Mouse (Mus musculus): ENCODE results near the gene Myl10. TPM values are rescaled to one million over a fixed set of nuclear protein-coding genes. Genes with fewer than 3 reads are reported as not detected.
A peak's percentile ranks its signal among the peaks of the same experiment; 100 is the strongest.

The Myl10 gene
- polyA plus RNA-seq, 1 experiment from 2014 or later, result not detected

GRCm38 (mm10) chr5:136686349-136686748, 6.6 kb upstream of the Myl10 start:
- no peaks in the 10 kb centered on the region for H3K9me3 ChIP-seq
- no peaks in the 10 kb centered on the region for H3K36me3 ChIP-seq
- H3K9ac ChIP-seq, result no peak overlapping the region
- no peak overlapping the region for H3K4me3 ChIP-seq
- no peak overlapping the region for H3K4me2 ChIP-seq
- no peak for ATAC-seq (ENCODE audit: low FRiP score, low read depth)
- H3K4me1 ChIP-seq (replicated peaks), result no peaks in the 10 kb centered on the region
- H3K27ac ChIP-seq (replicated peaks), result no peak overlapping the region
- H3K27me3 ChIP-seq, result no peaks in the 10 kb centered on the region
- 93% methylated on average over 4 of the region's 4 CpGs for WGBS

- WGBS, result 80% methylated on average over 7 of the region's 7 CpGs
- H3K36me3 ChIP-seq, result no peaks in the 10 kb centered on the region
- ATAC-seq (ENCODE audit: low FRiP score, low read depth), result no peak
- H3K4me3 ChIP-seq, result no peak overlapping the region
- no peak overlapping the region for H3K9ac ChIP-seq
- H3K27me3 ChIP-seq, result no peaks in the 10 kb centered on the region
- H3K9me3 ChIP-seq, result no peaks in the 10 kb centered on the region
- no peak overlapping the region for H3K27ac ChIP-seq (replicated peaks)
- H3K4me1 ChIP-seq (replicated peaks), result no peaks in the 10 kb centered on the region
- H3K4me2 ChIP-seq, result no peak overlapping the region
Measured at GRCm38 (mm10) chr5:136687561-136687960, 5.4 kb upstream of the Myl10 start.

- no peak overlapping the region for H3K9ac ChIP-seq
- no peaks in the 10 kb centered on the region for H3K36me3 ChIP-seq
- no peak overlapping the region for H3K4me2 ChIP-seq
- no peak for ATAC-seq (ENCODE audit: low FRiP score, low read depth)
- no peak overlapping the region for H3K27ac ChIP-seq (replicated peaks)
- H3K4me3 ChIP-seq, result no peak overlapping the region
- 82% methylated on average over 6 of the region's 6 CpGs for WGBS
- H3K27me3 ChIP-seq, result no peaks in the 10 kb centered on the region
- H3K9me3 ChIP-seq, result no peaks in the 10 kb centered on the region
- no peaks in the 10 kb centered on the region for H3K4me1 ChIP-seq (replicated peaks)
Measured at GRCm38 (mm10) chr5:136688841-136689240, 4.1 kb upstream of the Myl10 start.

GRCm38 (mm10) chr5:136691170-136691569, 1.8 kb upstream of the Myl10 start:
- Histone ChIP-seq H3K9ac (no peak overlapping the region), H3K4me2 (no peak overlapping the region), H3K36me3 (no peaks in the 10 kb centered on the region), H3K27me3 (no peaks in the 10 kb centered on the region), H3K9me3 (no peaks in the 10 kb centered on the region), H3K4me1 (replicated peaks) (no peaks in the 10 kb centered on the region), H3K27ac (replicated peaks) (no peak overlapping the region), H3K4me3 (no peak overlapping the region)
- 72% methylated on average over 3 of the region's 3 CpGs for WGBS
- ATAC-seq (ENCODE audit: low FRiP score, low read depth), result no peak

- Histone ChIP-seq H3K9ac (no peak overlapping the region), H3K27ac (replicated peaks) (no peak overlapping the region), H3K27me3 (no peaks in the 10 kb centered on the region), H3K4me2 (no peak overlapping the region), H3K36me3 (no peaks in the 10 kb centered on the region), H3K9me3 (no peaks in the 10 kb centered on the region), H3K4me1 (replicated peaks) (no peaks in the 10 kb centered on the region), H3K4me3 (no peak overlapping the region)
- no peak for ATAC-seq (ENCODE audit: low FRiP score, low read depth)
- WGBS, result 84% methylated on average over 7 of the region's 7 CpGs
Measured at GRCm38 (mm10) chr5:136693418-136693817, 472 bp downstream of the Myl10 start.

- no peak overlapping the region for H3K27ac ChIP-seq (replicated peaks)
- H3K4me3 ChIP-seq, result no peak overlapping the region
- no peak overlapping the region for H3K4me2 ChIP-seq
- H3K27me3 ChIP-seq, result no peaks in the 10 kb centered on the region
- H3K4me1 ChIP-seq (replicated peaks), result no peaks in the 10 kb centered on the region
- 79% methylated on average over 6 of the region's 6 CpGs for WGBS
- H3K36me3 ChIP-seq, result no peaks in the 10 kb centered on the region
- no peak for ATAC-seq (ENCODE audit: low FRiP score, low read depth)
- H3K9ac ChIP-seq, result no peak overlapping the region
- H3K9me3 ChIP-seq, result no peaks in the 10 kb centered on the region
Measured at GRCm38 (mm10) chr5:136694976-136695375, 2.0 kb downstream of the Myl10 start.

- no peak overlapping the region for H3K4me3 ChIP-seq
- H3K9me3 ChIP-seq, result no peaks in the 10 kb centered on the region
- no peak overlapping the region for H3K9ac ChIP-seq
- H3K36me3 ChIP-seq, result no peaks in the 10 kb centered on the region
- H3K27me3 ChIP-seq, result no peaks in the 10 kb centered on the region
- ATAC-seq (ENCODE audit: low FRiP score, low read depth), result no peak
- no peak overlapping the region for H3K4me2 ChIP-seq
- H3K4me1 ChIP-seq (replicated peaks), result no peaks in the 10 kb centered on the region
- 68% methylated on average over 5 of the region's 5 CpGs for WGBS
- H3K27ac ChIP-seq (replicated peaks), result no peak overlapping the region
Measured at GRCm38 (mm10) chr5:136696516-136696915, 3.6 kb downstream of the Myl10 start.

GRCm38 (mm10) chr5:136697618-136698017, 4.7 kb downstream of the Myl10 start:
- H3K27ac ChIP-seq (replicated peaks), result no peak overlapping the region
- no peak overlapping the region for H3K4me2 ChIP-seq
- no peaks in the 10 kb centered on the region for H3K9me3 ChIP-seq
- H3K4me3 ChIP-seq, result no peak overlapping the region
- H3K27me3 ChIP-seq, result no peaks in the 10 kb centered on the region
- no peaks in the 10 kb centered on the region for H3K36me3 ChIP-seq
- WGBS, result 81% methylated on average over 9 of the region's 9 CpGs
- no peak for ATAC-seq (ENCODE audit: low FRiP score, low read depth)
- no peaks in the 10 kb centered on the region for H3K4me1 ChIP-seq (replicated peaks)
- no peak overlapping the region for H3K9ac ChIP-seq

- no peaks in the 10 kb centered on the region for H3K27me3 ChIP-seq
- ATAC-seq (ENCODE audit: low FRiP score, low read depth), result no peak
- no peaks in the 10 kb centered on the region for H3K36me3 ChIP-seq
- no peak overlapping the region for H3K4me2 ChIP-seq
- H3K9ac ChIP-seq, result no peak overlapping the region
- no peaks in the 10 kb centered on the region for H3K9me3 ChIP-seq
- H3K4me3 ChIP-seq, result no peak overlapping the region
- 75% methylated on average over 3 of the region's 3 CpGs for WGBS
- H3K4me1 ChIP-seq (replicated peaks), result no peaks in the 10 kb centered on the region
- H3K27ac ChIP-seq (replicated peaks), result no peak overlapping the region
Measured at GRCm38 (mm10) chr5:136702159-136702725, 9.3 kb downstream of the Myl10 start.

GRCm38 (mm10) chr5:136703751-136704150, 10.8 kb downstream of the Myl10 start:
- no peak overlapping the region for H3K27ac ChIP-seq (replicated peaks)
- H3K4me2 ChIP-seq, result no peak overlapping the region
- H3K9ac ChIP-seq, result no peak overlapping the region
- H3K4me3 ChIP-seq, result no peak overlapping the region
- no peaks in the 10 kb centered on the region for H3K36me3 ChIP-seq
- H3K27me3 ChIP-seq, result no peaks in the 10 kb centered on the region
- 49% methylated on average over 3 of the region's 3 CpGs for WGBS
- no peaks in the 10 kb centered on the region for H3K9me3 ChIP-seq
- no peak for ATAC-seq (ENCODE audit: low FRiP score, low read depth)
- H3K4me1 ChIP-seq (replicated peaks), result no peaks in the 10 kb centered on the region

- no peak for ATAC-seq (ENCODE audit: low FRiP score, low read depth)
- H3K36me3 ChIP-seq, result no peaks in the 10 kb centered on the region
- H3K27ac ChIP-seq (replicated peaks), result no peak overlapping the region
- H3K9ac ChIP-seq, result no peak overlapping the region
- no peaks in the 10 kb centered on the region for H3K27me3 ChIP-seq
- no peak overlapping the region for H3K4me2 ChIP-seq
- H3K4me1 ChIP-seq (replicated peaks), result no peaks in the 10 kb centered on the region
- H3K4me3 ChIP-seq, result no peak overlapping the region
- 79% methylated on average over 8 of the region's 8 CpGs for WGBS
- no peaks in the 10 kb centered on the region for H3K9me3 ChIP-seq
Measured at GRCm38 (mm10) chr5:136704151-136704550, 11.2 kb downstream of the Myl10 start.

- H3K27ac ChIP-seq (replicated peaks), result no peak overlapping the region
- no peaks in the 10 kb centered on the region for H3K27me3 ChIP-seq
- ATAC-seq (ENCODE audit: low FRiP score, low read depth), result no peak
- no peaks in the 10 kb centered on the region for H3K4me1 ChIP-seq (replicated peaks)
- no peak overlapping the region for H3K9ac ChIP-seq
- no peak overlapping the region for H3K4me2 ChIP-seq
- H3K36me3 ChIP-seq, result no peaks in the 10 kb centered on the region
- 96% methylated on average over 3 of the region's 3 CpGs for WGBS
- H3K4me3 ChIP-seq, result no peak overlapping the region
- H3K9me3 ChIP-seq, result no peaks in the 10 kb centered on the region
Measured at GRCm38 (mm10) chr5:136705532-136705931, 12.6 kb downstream of the Myl10 start.

GRCm38 (mm10) chr5:136706803-136707202, 13.9 kb downstream of the Myl10 start:
- H3K36me3 ChIP-seq, result no peaks in the 10 kb centered on the region
- 2% methylated on average over 9 of the region's 9 CpGs for WGBS
- ATAC-seq (ENCODE audit: low FRiP score, low read depth), result 0 out of 2 replicates have a peak, but pooled peaks have one; percentile 45
- H3K27ac ChIP-seq (replicated peaks), result no peak overlapping the region
- no peaks in the 10 kb centered on the region for H3K9me3 ChIP-seq
- no peak overlapping the region for H3K4me2 ChIP-seq
- H3K27me3 ChIP-seq, result no peaks in the 10 kb centered on the region
- H3K4me3 ChIP-seq, result no peak overlapping the region
- no peak overlapping the region for H3K9ac ChIP-seq
- no peaks in the 10 kb centered on the region for H3K4me1 ChIP-seq (replicated peaks)

All from hindbrain, embryonic 15.5 days (tissue).